Mouse (Mus musculus) heart, embryonic 13.5 days (tissue): ENCODE data around the gene Rnasek. TPM values are rescaled to one million over a fixed set of nuclear protein-coding genes. Genes with fewer than 3 reads are reported as not detected.

Experiments
- ATAC-seq: fragments of 200-750 bp; cut with Nextera tagmentation; 2 replicates; pipeline ENCODE4 v1.8.0; 2017; ENCODE audit warnings: moderate TSS enrichment; ENCODE audit not compliant: insufficient number of reproducible peaks, low FRiP score, low TSS enrichment; ENCODE audit errors: extremely low read depth
- H3K27ac ChIP-seq: fragments of 300-500 bp; sonication (generic); replicated peaks from 2 replicates; pipeline ENCODE4 v1.5.1; 2015; ENCODE audit warnings: moderate library complexity, mild to moderate bottlenecking, inconsistent platforms
- H3K27me3 ChIP-seq: fragments of 300-500 bp; sonication (generic); replicated peaks from 2 replicates; pipeline ENCODE4 v1.6.1; 2015; ENCODE audit warnings: mild to moderate bottlenecking, inconsistent platforms
- H3K36me3 ChIP-seq: fragments of 300-500 bp; sonication (generic); 2 replicates; pipeline ENCODE4 v1.6.1; 2015; ENCODE audit warnings: mild to moderate bottlenecking, inconsistent platforms
- H3K4me1 ChIP-seq: fragments of 300-500 bp; sonication (generic); 2 replicates; pipeline ENCODE4 v1.6.1; 2015; ENCODE audit warnings: inconsistent platforms
- H3K4me2 ChIP-seq: fragments of 300-500 bp; sonication (generic); 2 replicates; pipeline ENCODE4 v1.6.1; 2015; ENCODE audit warnings: inconsistent platforms, mild to moderate bottlenecking, moderate library complexity
- H3K4me3 ChIP-seq: fragments of 300-500 bp; sonication (generic); 2 replicates; pipeline ENCODE4 v1.5.1; 2015; ENCODE audit warnings: moderate library complexity, mild to moderate bottlenecking, inconsistent platforms
- H3K9ac ChIP-seq: fragments of 300-500 bp; sonication (generic); 2 replicates; pipeline ENCODE4 v1.6.1; 2015; ENCODE audit warnings: inconsistent platforms, mild to moderate bottlenecking, moderate library complexity
- H3K9me3 ChIP-seq: fragments of 300-500 bp; sonication (generic); 2 replicates; pipeline ENCODE4 v1.6.1; 2016; ENCODE audit warnings: inconsistent platforms
- WGBS: fragments of 180-500 bp; shearing (Covaris S2); methylation state at CpG from one replicate; pipeline ENCODE4 v1.1.7; 2015; ENCODE audit warnings: mixed read lengths; 5-methylcytosine and 5-hydroxymethylcytosine counted together
- polyA plus RNA-seq: library from polyadenylated mRNA; unstranded; fragments of >200 nt; fragmentation: Nextera tagmentation; extraction: Ambion mirVana; gene quantifications from 2 replicates; pipeline ENCODE4 v1.2.1, GENCODE M21; 2015

The Rnasek gene
- polyA plus RNA-seq = 214 and 235 TPM in 2 replicates

DNA sequence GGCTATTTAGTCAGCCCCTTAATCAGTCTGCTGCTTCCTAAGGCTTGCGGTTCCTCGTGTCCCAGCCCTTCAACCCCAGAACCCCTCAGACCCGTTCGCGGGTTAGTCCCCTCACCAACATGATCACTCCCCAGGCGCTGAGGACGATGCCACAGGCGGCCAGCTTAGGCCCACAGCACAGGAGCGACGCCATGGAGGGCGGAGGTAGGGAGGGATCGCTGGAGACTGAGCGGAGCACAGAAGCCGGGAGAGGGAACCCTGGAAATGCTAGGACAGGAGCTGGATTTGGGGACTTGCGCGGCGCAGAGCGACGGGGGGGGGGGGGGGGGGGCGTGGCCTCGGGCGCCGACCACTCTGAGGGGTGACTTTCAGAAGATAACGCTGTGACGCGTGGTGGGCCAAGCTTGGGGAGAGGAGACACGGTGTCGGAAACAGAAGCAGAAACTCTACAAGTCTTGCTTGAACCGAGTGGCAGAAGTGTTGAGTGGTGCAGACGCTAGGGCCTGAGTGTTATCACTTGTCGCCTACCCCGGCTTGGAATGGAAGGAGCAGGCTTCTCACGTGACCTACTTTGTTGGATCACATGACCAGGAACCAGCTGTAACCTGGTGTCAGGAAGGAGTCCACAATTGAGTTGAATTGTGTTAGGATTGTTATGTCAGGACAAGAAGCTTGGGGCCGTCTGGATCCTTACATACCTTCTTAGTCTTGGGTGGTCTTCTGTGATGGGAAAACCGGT lies at the start of gene Rnasek, which contains the start of gene Gm21988:
Rnasek (minus strand) TSS at position 302 of the 739 bp plus-strand sequence.
Gm21988 (minus strand) TSS at position 290 of the 739 bp plus-strand sequence.
- Histone ChIP-seq H3K36me3 (peaks cover 15% of the 10 kb centered on the region), H3K27ac (peak within 1 kb of the TSS; percentile 93), H3K4me2 (peak within 1 kb of the TSS; percentile 77), H3K9me3 (no peaks in the 10 kb centered on the region), H3K4me3 (peak within 1 kb of the TSS; percentile 72), H3K9ac (peak within 1 kb of the TSS; percentile 95), H3K27me3 (peaks cover 4% of the 10 kb centered on the region), H3K4me1 (peaks cover 34% of the 10 kb centered on the region)
- ATAC-seq = peak; percentile 37
- WGBS = under 1% methylated on average over 28 of the region's 35 CpGs

GRCm38 (mm10) chr11:70289236-70289635 lies 49.6 kb upstream of the Rnasek start:
- Histone ChIP-seq H3K4me2 (no peak overlapping the region), H3K27me3 (no peaks in the 10 kb centered on the region), H3K9me3 (no peaks in the 10 kb centered on the region), H3K4me1 (peaks cover 12% of the 10 kb centered on the region; the same call in 1 of the 2 replicates), H3K9ac (no peak overlapping the region), H3K36me3 (no peaks in the 10 kb centered on the region), H3K27ac (peak overlapping the region; percentile 39), H3K4me3 (no peak overlapping the region)
- 26% methylated on average over 6 of the region's 6 CpGs for WGBS
- no peak for ATAC-seq

- H3K4me2 ChIP-seq = no peak overlapping the region
- H3K4me1 ChIP-seq = peaks cover 12% of the 10 kb centered on the region; the same call in 1 of the 2 replicates
- 79% methylated on average over 10 of the region's 10 CpGs for WGBS
- H3K36me3 ChIP-seq = no peaks in the 10 kb centered on the region
- no peak overlapping the region for H3K4me3 ChIP-seq
- no peak overlapping the region for H3K27ac ChIP-seq
- H3K27me3 ChIP-seq = no peaks in the 10 kb centered on the region
- no peak for ATAC-seq
- H3K9ac ChIP-seq = no peak overlapping the region
- H3K9me3 ChIP-seq = no peaks in the 10 kb centered on the region
Observed at GRCm38 (mm10) chr11:70288102-70288501, 48.5 kb upstream of the Rnasek start.

DNA sequence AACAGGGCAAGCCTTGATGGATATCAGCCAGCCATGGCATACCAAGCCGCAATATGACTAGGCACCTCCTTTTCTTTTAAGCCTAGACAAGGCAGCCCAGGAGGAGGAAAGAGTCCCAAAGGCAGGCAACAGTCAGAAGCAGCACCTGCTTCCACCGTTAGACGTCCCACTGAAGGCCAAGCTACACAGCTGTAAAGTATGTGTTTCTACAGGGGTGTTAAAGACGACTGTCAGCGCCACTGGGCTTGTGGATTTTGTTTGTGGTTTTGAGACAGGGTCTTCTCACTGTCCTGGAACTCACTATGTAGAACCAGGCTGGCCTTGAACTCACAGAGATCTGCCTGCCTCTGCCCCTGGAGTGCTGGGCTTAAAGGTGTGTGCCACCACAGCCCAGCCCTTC lies 46.0 kb upstream of the Rnasek start:
- Histone ChIP-seq H3K4me2 (no peak overlapping the region), H3K4me3 (no peak overlapping the region), H3K4me1 (peaks cover 10% of the 10 kb centered on the region; the same call in 1 of the 2 replicates), H3K9me3 (no peaks in the 10 kb centered on the region), H3K27me3 (no peaks in the 10 kb centered on the region), H3K9ac (no peak overlapping the region), H3K27ac (no peak overlapping the region), H3K36me3 (no peaks in the 10 kb centered on the region)
- ATAC-seq = no peak
- 52% methylated on average over 5 of the region's 5 CpGs for WGBS

DNA sequence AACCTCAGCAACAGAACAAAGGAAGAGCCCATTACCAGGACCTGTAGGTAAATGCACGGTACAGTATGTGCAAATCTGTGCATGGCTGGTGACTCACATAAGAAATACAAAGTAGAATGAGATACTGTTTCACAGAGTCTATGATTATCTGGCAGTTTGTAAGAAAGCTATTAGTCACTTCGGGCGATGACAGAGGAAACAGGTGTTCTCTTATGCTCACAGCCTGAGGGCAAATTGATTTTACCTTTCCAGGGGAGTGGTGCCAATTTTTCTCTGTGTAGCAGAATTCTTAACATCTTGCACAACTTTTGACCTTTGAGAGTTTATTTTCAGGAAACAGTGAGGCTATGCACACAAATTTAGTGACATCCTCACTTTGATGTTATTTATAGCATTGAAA lies 45.1 kb upstream of the Rnasek start:
- no peak for ATAC-seq
- Histone ChIP-seq H3K27me3 (no peaks in the 10 kb centered on the region), H3K4me2 (no peak overlapping the region), H3K9me3 (no peaks in the 10 kb centered on the region), H3K4me3 (no peak overlapping the region), H3K36me3 (no peaks in the 10 kb centered on the region), H3K4me1 (peaks cover 17% of the 10 kb centered on the region; the same call in 1 of the 2 replicates), H3K9ac (no peak overlapping the region), H3K27ac (no peak overlapping the region)
- WGBS = 67% methylated on average over 3 of the region's 3 CpGs

DNA sequence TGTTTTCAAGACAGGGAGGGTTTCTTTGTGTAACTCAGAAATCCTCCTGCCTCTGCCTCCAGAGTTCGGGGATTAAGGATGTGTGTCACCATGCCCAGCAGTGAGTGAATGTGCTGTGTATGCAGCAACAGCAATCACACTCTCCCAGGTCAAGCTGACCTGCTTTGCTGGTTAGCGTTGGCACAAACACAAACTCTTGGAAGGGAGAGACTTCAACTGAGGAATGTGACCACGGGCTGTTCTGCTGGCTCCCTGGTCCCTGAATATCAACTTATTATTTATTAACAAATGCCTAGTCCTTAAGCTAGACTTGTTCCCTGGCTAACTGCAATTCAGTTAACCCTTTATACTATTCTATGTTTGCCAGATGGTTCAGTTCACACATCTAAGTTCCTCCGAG lies 44.0 kb upstream of the Rnasek start:
- Histone ChIP-seq H3K27me3 (no peaks in the 10 kb centered on the region), H3K4me3 (no peak overlapping the region), H3K36me3 (no peaks in the 10 kb centered on the region), H3K27ac (no peak overlapping the region), H3K9ac (no peak overlapping the region), H3K4me1 (peaks cover 8% of the 10 kb centered on the region; the same call in 1 of the 2 replicates), H3K9me3 (no peaks in the 10 kb centered on the region), H3K4me2 (no peak overlapping the region)
- WGBS = 69% methylated on average over 4 of the region's 4 CpGs
- no peak for ATAC-seq

DNA sequence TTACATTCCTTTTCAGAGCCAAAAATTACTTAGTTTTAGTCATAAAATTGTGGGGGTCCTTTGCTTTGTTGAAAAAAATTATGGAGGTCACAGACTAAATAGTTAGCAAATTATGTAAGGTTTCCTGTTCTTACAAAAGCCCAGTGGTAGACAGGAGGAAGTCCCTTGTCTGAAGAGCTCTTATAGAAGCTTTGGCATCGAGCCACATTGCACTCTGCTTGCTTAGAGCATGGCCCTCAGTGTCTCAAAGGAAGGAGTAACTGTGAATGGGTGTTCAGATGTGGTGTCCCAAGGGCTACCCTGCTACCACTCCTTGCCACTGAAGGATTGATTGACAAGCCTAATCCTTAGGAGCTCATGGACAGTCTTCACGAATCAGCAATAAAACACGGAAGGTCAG lies 40.8 kb upstream of the Rnasek start:
- Histone ChIP-seq H3K9ac (no peak overlapping the region), H3K4me2 (no peak overlapping the region), H3K36me3 (no peaks in the 10 kb centered on the region), H3K4me1 (peaks cover 8% of the 10 kb centered on the region; the same call in 1 of the 2 replicates), H3K9me3 (no peaks in the 10 kb centered on the region), H3K4me3 (no peak overlapping the region), H3K27me3 (no peaks in the 10 kb centered on the region), H3K27ac (peak overlapping the region; percentile 67; the same call in 1 of the 2 replicates)
- no peak for ATAC-seq
- WGBS = 61% methylated on average over 3 of the region's 3 CpGs

GRCm38 (mm10) chr11:70278961-70279360 lies 39.3 kb upstream of the Rnasek start:
- no peaks in the 10 kb centered on the region for H3K27me3 ChIP-seq
- ATAC-seq = no peak
- H3K36me3 ChIP-seq = no peaks in the 10 kb centered on the region

DNA sequence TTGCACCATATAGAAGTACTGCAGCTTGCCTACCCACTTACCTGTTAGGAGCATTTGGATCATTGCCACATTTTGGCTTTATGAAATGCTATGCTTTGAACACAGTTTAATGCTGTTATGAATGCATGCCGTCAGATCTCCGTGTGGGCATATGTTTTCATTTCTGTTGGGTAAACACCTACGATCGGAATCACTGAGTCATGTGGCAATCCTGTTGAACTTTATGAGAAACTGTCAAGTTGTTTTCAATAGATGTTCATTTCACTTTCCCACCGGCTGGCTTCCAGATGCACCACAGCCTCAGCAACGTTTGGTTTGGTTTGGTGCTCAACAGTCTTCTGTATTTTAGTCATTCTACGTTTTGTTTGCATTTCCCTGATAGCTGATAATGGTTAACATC lies 32.0 kb upstream of the Rnasek start:
- Histone ChIP-seq H3K27me3 (no peaks in the 10 kb centered on the region), H3K9ac (no peak overlapping the region), H3K4me2 (no peak overlapping the region), H3K9me3 (no peaks in the 10 kb centered on the region), H3K27ac (no peak overlapping the region), H3K4me3 (no peak overlapping the region), H3K4me1 (peaks cover 2% of the 10 kb centered on the region), H3K36me3 (no peaks in the 10 kb centered on the region)
- ATAC-seq = no peak
- 76% methylated on average over 7 of the region's 7 CpGs for WGBS

More at GRCm38 (mm10) chr11:70278961-70279360, 39.3 kb upstream of the Rnasek start:
- WGBS = 73% methylated on average over 3 of the region's 3 CpGs
- no peak overlapping the region for H3K9ac ChIP-seq
- no peak overlapping the region for H3K27ac ChIP-seq
- H3K9me3 ChIP-seq = no peaks in the 10 kb centered on the region
- peaks cover 8% of the 10 kb centered on the region; the same call in 1 of the 2 replicates for H3K4me1 ChIP-seq
- no peak overlapping the region for H3K4me2 ChIP-seq
- H3K4me3 ChIP-seq = no peak overlapping the region

- peak overlapping the region; percentile 50; the same call in 1 of the 2 replicates for H3K27ac ChIP-seq
- H3K4me1 ChIP-seq = peaks cover 18% of the 10 kb centered on the region
- no peak overlapping the region for H3K9ac ChIP-seq
- no peak overlapping the region for H3K4me3 ChIP-seq
- 52% methylated on average over 1 of the region's 1 CpGs for WGBS
- no peak for ATAC-seq
- H3K4me2 ChIP-seq = no peak overlapping the region
- H3K9me3 ChIP-seq = no peaks in the 10 kb centered on the region
- H3K27me3 ChIP-seq = peaks cover 5% of the 10 kb centered on the region; the same call in 1 of the 2 replicates
- no peaks in the 10 kb centered on the region for H3K36me3 ChIP-seq
Observed at GRCm38 (mm10) chr11:70266405-70266804, 26.8 kb upstream of the Rnasek start.

- Histone ChIP-seq H3K27ac (peak overlapping the region; percentile 50; the same call in 1 of the 2 replicates), H3K4me1 (peaks cover 18% of the 10 kb centered on the region), H3K27me3 (peaks cover 5% of the 10 kb centered on the region; the same call in 1 of the 2 replicates), H3K9ac (no peak overlapping the region), H3K36me3 (no peaks in the 10 kb centered on the region), H3K4me2 (no peak overlapping the region), H3K4me3 (no peak overlapping the region), H3K9me3 (peaks cover 3% of the 10 kb centered on the region; the same call in 1 of the 2 replicates)
- 63% methylated on average over 4 of the region's 4 CpGs for WGBS
- ATAC-seq = no peak
Observed at GRCm38 (mm10) chr11:70265819-70266218, 26.2 kb upstream of the Rnasek start.
